Mouse (Mus musculus): ENCODE results near the gene Supt3.

The Supt3 gene

GRCm38 (mm10) chr17:44963051-44963798 is 186.3 kb downstream of the Supt3 start:
- no peak for DNase-seq (ENCODE audit: low spot score in 2 of 2)

- DNase-seq (ENCODE audit: low spot score in 2 of 2): no peak
These were observed 190.2 kb downstream of the Supt3 start for GRCm38 (mm10) chr17:44967186-44967585.

GRCm38 (mm10) chr17:44970255-44970654 is 193.3 kb downstream of the Supt3 start:
- no peak for DNase-seq (ENCODE audit: low spot score in 2 of 2)

DNA sequence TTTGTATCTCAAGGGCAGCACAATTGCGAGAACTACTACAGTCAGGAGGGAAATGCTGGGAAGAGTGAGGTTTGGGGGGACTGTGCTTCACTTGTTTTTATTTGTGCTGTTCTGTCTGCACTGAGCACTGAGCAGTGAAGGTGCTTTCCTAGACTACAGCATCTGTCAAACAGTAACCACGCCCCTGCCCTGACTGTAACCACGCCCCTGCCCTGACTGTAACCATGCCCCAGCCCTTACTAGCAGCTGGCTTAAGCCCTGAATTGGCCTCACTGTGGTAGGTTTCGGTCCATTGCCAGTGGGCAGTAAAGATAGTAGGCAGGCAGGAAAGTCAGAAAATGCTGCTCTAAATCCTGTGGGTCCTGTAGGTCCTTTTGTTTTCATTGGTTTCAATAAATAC is 196.5 kb downstream of the Supt3 start:
- no peak for DNase-seq (ENCODE audit: low spot score in 2 of 2)

DNA sequence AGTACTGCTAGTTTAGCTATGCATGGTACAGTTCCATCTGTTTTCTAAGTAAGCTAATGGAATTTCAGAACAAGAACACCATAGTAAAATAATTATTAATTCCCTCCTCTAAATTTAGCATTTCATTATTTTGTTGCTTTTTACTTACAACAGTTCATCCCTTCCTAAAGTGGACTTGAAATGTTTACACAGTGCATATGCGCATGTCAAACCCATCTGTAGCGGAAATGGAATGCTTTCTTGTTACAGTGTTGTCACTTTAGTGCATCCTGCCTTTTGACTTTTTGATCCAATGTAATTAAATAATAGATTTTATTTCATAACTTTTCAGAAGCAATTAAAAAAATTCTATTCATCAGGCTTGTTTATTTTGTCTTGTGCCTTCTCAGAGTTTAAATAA is 200.7 kb downstream of the Supt3 start:
- DNase-seq (ENCODE audit: low spot score in 2 of 2): no peak

- DNase-seq (ENCODE audit: low spot score in 2 of 2): no peak
These were observed 211.0 kb downstream of the Supt3 start for GRCm38 (mm10) chr17:44987964-44988363.

DNA sequence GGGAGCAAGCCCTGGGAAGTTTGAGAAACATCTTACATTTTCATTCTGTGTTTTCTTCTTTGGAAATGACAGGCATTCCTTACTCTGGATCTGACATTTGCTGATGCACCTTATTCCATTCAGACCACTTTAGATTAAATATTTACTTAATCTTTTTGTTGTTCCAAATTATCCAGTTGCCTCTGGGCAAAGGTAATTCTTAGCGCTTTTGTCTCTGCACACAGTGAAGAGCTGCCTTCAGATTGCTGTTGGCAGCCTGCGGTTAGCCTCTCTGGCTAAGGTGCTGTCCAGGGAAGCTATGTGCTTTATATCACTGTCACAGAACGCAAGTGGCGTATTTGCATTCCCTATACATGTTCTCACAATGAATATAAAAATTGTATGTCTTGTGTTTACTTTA is 226.4 kb downstream of the Supt3 start:
- DNase-seq (ENCODE audit: low spot score in 2 of 2): no peak

- no peak for DNase-seq (ENCODE audit: low spot score in 2 of 2)
These were observed 227.7 kb downstream of the Supt3 start for GRCm38 (mm10) chr17:45004477-45005170.

- DNase-seq (ENCODE audit: low spot score in 2 of 2): no peak
These were observed 230.5 kb downstream of the Supt3 start for GRCm38 (mm10) chr17:45007461-45007860.

- no peak for DNase-seq (ENCODE audit: low spot score in 2 of 2)
These were observed 231.7 kb downstream of the Supt3 start for GRCm38 (mm10) chr17:45008663-45009062.

- DNase-seq (ENCODE audit: low spot score in 2 of 2): no peak
These were observed 233.5 kb downstream of the Supt3 start for GRCm38 (mm10) chr17:45010409-45010808.

- DNase-seq (ENCODE audit: low spot score in 2 of 2): no peak
These were observed 239.8 kb downstream of the Supt3 start for GRCm38 (mm10) chr17:45016746-45017145.

GRCm38 (mm10) chr17:45020155-45020930 is 243.4 kb downstream of the Supt3 start:
- DNase-seq (ENCODE audit: low spot score in 2 of 2): no peak

GRCm38 (mm10) chr17:45028441-45028840 is 251.5 kb downstream of the Supt3 start:
- DNase-seq (ENCODE audit: low spot score in 2 of 2): no peak

DNA sequence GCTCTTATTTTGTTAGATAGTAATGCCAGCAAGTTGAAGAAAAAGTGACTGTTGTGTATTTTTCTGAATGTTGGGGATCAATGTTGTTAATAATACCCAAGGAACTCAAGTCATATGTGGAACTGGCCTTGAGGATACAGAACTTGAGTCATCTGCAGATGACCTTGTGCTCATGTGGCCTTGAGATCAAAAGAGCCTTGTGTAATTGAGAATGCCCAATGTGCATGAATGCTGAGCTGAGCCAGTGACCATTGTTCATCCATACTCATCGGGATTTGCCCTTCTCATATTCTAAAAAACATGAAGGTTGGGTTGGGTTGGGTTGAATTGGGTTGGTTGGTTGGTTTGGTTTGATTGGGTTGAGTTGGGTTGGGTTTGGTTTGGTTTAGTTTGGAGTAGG is 252.2 kb downstream of the Supt3 start:
- no peak for DNase-seq (ENCODE audit: low spot score in 2 of 2)

GRCm38 (mm10) chr17:45032209-45032608 is 255.3 kb downstream of the Supt3 start:
- DNase-seq (ENCODE audit: low spot score in 2 of 2): no peak

DNA sequence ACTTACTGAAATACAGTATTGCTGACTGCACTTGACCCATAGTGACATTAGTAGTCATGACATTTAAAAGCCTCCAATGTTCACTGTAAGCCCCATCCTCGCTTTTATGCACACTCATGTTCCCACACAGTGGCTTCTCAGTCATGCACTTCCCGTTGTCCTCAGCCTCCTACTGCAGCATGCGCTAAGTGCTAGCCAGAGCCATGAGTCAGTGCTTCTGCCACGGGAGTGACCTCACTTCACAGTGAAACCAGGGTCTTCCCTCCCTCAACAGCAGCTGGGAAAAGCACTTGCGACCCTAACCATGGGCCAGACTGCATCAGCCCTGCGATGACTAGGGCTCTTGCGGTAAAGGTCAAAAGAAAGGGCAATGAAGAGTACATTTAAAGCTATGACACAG is 256.7 kb downstream of the Supt3 start:
- no peak for DNase-seq (ENCODE audit: low spot score in 2 of 2)

- no peak for DNase-seq (ENCODE audit: low spot score in 2 of 2)
These were observed 264.1 kb downstream of the Supt3 start for GRCm38 (mm10) chr17:45041084-45041483.

DNA sequence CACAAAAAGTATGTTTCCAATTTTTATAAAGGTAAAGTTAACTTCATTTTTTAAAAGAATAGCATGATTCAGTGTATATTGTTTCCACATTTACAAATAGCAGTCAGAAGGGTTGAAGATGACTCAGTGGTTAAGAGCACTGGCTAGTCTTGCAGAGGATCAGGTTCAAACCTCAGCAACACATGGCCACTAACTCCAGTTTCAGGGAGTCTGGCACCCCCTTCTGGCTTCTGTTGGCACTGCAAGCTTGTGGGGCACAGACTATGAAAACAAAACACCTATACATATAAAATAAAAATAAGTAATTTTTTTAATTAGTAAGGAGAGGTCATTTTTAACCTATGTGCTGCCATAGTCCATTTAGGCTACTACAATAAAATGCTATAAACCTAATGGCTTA is 268.9 kb downstream of the Supt3 start:
- DNase-seq (ENCODE audit: low spot score in 2 of 2): no peak

GRCm38 (mm10) chr17:45046583-45046982 is 269.6 kb downstream of the Supt3 start:
- DNase-seq (ENCODE audit: low spot score in 2 of 2): no peak

- no peak for DNase-seq (ENCODE audit: low spot score in 2 of 2)
These were observed 270.3 kb downstream of the Supt3 start for GRCm38 (mm10) chr17:45047236-45047635.

DNA sequence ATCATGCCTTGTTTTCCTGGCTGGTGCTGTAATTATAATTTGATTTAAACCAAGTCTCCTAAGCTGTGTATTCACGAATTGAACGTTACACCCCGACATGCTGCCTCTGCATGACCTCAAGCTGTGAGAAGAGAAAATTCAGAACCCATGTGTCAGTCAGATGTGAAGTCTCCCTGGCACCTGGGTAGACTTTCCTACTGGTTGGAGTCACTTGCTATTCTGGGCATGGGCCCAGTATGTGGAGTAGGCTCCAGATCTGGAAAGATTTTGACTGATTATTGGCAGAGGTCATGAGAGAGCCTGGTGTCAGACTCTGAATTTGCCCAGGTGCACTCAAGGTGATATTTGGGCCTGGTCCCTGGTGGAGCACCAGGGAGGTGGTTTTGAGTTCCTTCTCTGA is 275.0 kb downstream of the Supt3 start:
- DNase-seq (ENCODE audit: low spot score in 2 of 2): no peak

DNA sequence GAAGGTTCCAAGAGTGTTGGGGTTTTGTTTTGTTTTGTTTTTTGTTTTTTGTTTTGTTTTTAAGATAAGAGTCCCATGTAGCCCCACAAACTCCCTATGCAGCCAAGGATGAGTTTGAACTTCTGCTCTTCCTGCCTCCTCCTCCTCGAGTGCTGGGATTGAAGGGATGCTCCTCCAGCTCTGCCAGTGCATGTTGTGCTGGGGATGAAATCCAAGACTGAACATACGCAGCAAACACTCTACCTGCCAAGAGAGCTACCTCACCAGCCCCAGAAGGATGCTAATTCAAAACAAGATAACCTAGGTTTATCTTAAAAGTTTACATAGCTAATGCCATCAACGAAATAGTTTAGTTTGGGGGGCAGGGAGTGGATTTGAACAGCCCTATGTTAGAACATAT is 276.4 kb downstream of the Supt3 start:
- DNase-seq (ENCODE audit: low spot score in 2 of 2): no peak

Measured in frontal cortex, postnatal 14 days (tissue).